Mouse (Mus musculus) liver (tissue): ENCODE results near the gene Scgb1b30.
"Not testable (repeated sequence)": the region's sequence is repeated elsewhere in the genome, so short reads cannot be mapped to it uniquely, and the experiment has no call there.

Experiments used
- DNase-seq: peaks from one replicate; pipeline ENCODE4 v3.0.0-alpha.2; 2020; ENCODE audit warnings: mixed read lengths

Scgb1b30 gene

DNA sequence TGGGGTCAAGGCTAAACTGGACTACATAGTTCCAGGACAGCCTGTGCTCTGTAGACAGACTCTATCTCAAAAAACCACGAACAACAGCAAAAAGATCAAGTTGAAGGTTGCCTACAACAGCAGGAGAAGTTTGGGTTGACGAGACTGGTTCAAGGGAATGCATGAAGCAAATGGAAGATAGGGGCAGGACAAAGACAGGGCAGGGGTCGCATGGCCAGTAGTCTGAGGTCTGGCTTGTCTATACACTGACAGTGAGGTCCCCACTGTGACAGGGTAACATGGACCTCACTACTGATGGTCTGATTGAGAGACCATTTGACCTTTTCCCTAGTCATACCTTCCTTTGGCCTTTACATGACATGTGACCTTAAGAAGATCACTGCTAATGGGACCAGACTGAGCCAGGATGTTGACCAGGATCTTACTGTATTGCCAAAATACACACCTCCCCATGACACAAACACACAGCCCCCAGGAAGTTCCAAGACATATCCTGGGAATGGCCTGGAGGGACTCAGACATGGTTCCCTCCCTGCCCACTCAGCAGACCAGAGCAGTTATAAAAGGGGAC is at the start of gene Scgb1b30:
TSS of gene Scgb1b30 (plus strand) at position 521 of the 571 bp plus-strand sequence.
- DNase-seq = no peak

- not testable (repeated sequence) for DNase-seq
These were observed 27.1 kb upstream of the Scgb1b30 start for GRCm38 (mm10) chr7:34068132-34068531.

GRCm38 (mm10) chr7:34100002-34100401 is 4.8 kb downstream of the Scgb1b30 start:
- no peak for DNase-seq

GRCm38 (mm10) chr7:34101276-34101675 is 6.0 kb downstream of the Scgb1b30 start:
- DNase-seq = no peak

GRCm38 (mm10) chr7:34109190-34109589 is 14.0 kb downstream of the Scgb1b30 start:
- no peak for DNase-seq

GRCm38 (mm10) chr7:34116601-34117000 is 21.4 kb downstream of the Scgb1b30 start:
- DNase-seq = no peak

DNA sequence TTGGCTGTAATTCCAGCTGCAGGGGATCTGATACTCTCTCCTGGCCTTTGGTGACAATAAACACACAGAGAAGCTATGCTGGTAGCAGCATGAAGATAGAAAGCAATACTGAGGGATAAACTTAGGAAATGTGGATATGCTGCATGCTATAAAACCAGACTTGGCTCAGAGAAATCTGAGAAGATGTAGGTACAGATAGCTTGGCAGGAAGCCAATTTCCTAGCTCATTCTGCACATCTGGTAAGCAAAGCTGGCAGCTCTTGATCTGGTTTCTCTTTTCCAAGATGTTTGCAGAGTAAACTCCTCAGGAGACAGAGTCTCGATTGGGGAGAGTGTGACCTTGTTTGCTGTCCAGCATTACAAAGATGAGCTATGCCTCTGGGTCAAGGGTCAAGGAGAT is 25.4 kb downstream of the Scgb1b30 start:
- not testable (repeated sequence) for DNase-seq

- no peak for DNase-seq
These were observed 27.9 kb downstream of the Scgb1b30 start for GRCm38 (mm10) chr7:34122987-34123720.

- no peak for DNase-seq
These were observed 30.1 kb downstream of the Scgb1b30 start for GRCm38 (mm10) chr7:34125346-34125745.

DNA sequence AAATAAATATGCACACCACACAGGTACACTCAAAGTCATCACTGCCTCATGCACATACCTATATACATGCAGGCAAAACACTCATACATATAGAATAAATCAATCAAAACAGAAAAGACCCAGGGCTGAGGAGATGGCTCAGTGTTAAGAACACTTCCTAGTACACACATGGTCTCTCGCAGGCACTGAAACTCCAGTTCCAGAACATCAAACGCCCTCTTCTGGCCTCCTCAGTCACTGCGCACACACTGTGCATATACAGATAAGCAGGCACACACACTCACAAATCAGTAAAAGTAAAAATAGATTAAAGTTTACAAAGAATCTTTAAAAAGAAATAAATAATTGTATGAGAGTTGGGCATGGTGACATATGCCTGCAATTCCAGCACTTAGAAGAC is 31.1 kb downstream of the Scgb1b30 start:
- DNase-seq = no peak

DNA sequence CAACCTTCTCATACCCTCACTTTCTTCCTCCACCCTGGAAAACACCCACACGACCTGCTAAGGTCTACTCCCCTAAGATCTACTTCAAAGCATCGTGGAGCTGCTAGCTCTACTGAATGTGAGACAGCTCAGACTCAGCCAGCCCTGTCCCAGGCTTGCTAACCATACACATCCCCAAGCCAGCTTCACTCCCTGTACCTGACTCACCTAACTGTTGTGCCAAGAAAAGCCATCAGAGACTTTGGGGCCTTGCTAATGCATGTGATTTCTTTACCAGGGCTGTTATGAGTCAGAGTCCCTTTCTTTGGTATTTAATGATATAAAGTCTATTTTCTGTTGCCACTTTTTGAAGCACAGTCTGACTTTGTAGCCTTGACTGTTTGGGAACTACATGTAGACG is 35.9 kb downstream of the Scgb1b30 start:
- no peak for DNase-seq

- DNase-seq = no peak
These were observed 36.7 kb downstream of the Scgb1b30 start for GRCm38 (mm10) chr7:34131959-34132354.

- DNase-seq = no peak
These were observed 37.3 kb downstream of the Scgb1b30 start for GRCm38 (mm10) chr7:34132355-34133079.

DNA sequence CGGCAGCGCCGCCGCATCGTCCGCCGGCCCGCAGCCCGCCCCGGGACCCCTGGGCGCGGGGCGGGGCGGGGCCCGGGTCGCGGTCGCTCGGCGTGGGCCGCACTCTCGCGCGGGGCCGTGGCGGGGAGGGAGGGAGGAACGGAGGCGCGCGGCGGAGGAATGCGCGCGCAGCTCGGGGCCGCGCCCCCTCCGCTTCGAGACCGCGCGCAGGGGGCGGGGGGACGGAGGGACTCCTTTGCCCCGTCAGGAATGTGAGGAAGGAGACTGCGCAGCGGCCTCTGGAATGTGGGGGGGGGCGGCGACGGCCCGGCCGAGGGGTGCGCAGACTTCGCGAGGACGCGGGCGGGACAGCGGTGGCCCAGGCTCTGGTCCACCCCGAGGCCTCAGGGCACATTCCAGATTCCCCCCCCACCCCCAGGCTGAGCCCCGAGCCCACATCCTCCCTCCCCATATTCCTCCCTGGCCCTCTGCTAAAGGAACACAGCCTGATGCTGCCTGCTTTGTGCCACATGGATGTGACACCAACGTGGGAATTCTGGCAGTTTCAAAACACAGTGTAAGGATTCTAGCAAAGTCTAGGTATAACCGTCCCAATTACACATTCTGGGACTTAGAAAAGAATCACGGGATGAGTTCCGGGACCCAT is 38.0 kb downstream of the Scgb1b30 start, which contains the start of gene Wtip:
TSS of gene Wtip (minus strand) at position 152 of the 646 bp plus-strand sequence.
- peak; percentile 70 for DNase-seq

DNA sequence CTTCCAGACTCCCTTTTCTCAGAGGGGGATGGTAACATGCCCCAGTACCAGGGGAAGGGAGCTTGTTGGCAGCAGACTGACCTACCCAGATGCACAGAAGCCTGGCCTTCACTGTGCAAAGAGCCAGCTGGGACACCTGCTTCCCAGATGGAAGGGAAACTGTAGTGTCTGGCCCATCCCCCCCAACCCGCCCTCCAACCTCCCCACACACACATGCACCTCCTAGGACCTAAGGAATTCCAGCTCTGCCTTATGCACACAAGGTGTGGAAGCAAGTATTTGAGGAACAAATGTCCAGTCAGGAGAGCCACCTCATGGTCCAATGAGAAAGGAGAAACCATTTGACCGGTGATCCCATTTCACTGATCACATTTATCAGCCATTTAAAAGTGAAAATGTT is 39.1 kb downstream of the Scgb1b30 start:
- no peak for DNase-seq

GRCm38 (mm10) chr7:34139493-34139892 is 44.3 kb downstream of the Scgb1b30 start:
- no peak for DNase-seq

- no peak for DNase-seq
These were observed 45.9 kb downstream of the Scgb1b30 start for GRCm38 (mm10) chr7:34141123-34141522.

DNA sequence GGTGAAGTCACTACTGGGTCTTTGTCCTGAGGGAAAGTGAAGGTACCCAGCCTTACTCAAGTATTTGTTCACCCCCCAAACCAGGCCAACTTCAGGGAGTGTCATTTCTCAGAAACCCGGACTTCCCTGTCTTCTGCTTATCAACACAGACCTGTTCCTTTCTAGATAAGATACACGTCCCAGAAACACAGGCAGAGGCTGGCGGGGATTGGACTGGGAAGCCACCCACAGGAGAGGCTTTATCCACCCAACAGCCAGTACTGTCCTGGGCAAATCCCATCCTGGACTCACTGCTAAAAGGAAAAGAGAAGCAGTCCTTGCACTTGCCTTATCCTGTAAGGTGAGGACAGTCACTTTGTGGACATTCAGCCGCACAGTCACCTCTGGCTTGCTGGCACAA is 52.0 kb downstream of the Scgb1b30 start:
- DNase-seq = peak; percentile 73
